Mouse (Mus musculus) liver, adult 2 months (tissue): ENCODE data around the gene Sar1b. TPM values are rescaled to one million over a fixed set of nuclear protein-coding genes. Genes with fewer than 3 reads are reported as not detected.

ENCODE experiments used
- DNase-seq: peaks from one replicate; pipeline ENCODE4 v3.0.0-alpha.2; 2011; ENCODE audit warnings: low read depth, low spot score; ENCODE audit errors: extremely low read depth
- H3K27ac ChIP-seq: fragments of 200-500 bp; replicated peaks from 2 replicates; pipeline ENCODE4 v1.5.1; 2012; ENCODE audit warnings: low read depth, mild to moderate bottlenecking, control low read depth, inconsistent platforms, low read length; ENCODE audit not compliant: insufficient read depth
- H3K27me3 ChIP-seq: fragments of 200-500 bp; 2 replicates; pipeline ENCODE4 v1.6.1; 2012; ENCODE audit warnings: mild to moderate bottlenecking, moderate library complexity, low read length, inconsistent platforms; ENCODE audit not compliant: control insufficient read depth, insufficient read depth
- H3K36me3 ChIP-seq: fragments of 200-500 bp; 2 replicates; pipeline ENCODE4 v1.6.1; 2012; ENCODE audit warnings: low read length, inconsistent platforms; ENCODE audit not compliant: control insufficient read depth, insufficient read depth
- H3K4me1 ChIP-seq: fragments of 200-500 bp; 2 replicates; pipeline ENCODE4 v1.6.1; 2011; ENCODE audit warnings: low read length; ENCODE audit not compliant: control insufficient read depth, insufficient read depth
- H3K4me3 ChIP-seq: fragments of 200-500 bp; 2 replicates; pipeline ENCODE4 v1.5.1; 2011; ENCODE audit warnings: low read depth, mild to moderate bottlenecking, control low read depth, low read length, moderate library complexity; ENCODE audit not compliant: insufficient read depth
- H3K79me2 ChIP-seq: fragments of 200-500 bp; 2 replicates; pipeline ENCODE4 v1.6.1; 2012; ENCODE audit warnings: inconsistent platforms, mild to moderate bottlenecking, low read length, moderate library complexity; ENCODE audit not compliant: control insufficient read depth, insufficient read depth
- H3K9ac ChIP-seq: fragments of 200-500 bp; 2 replicates; pipeline ENCODE4 v1.6.1; 2012; ENCODE audit warnings: low read depth, mild to moderate bottlenecking, control low read depth, inconsistent platforms, low read length
- CTCF ChIP-seq: fragments of 200-500 bp; IDR thresholded peaks from 2 replicates; pipeline ENCODE4 v1.5.1; 2011; ENCODE audit warnings: low read depth, low read length, control low read depth
- POLR2A ChIP-seq: fragments of 200-500 bp; IDR thresholded peaks from 2 replicates; pipeline ENCODE4 v1.6.1; 2011; ENCODE audit warnings: low read length, control low read depth; ENCODE audit not compliant: insufficient read depth; ENCODE audit errors: extremely low read depth
- WGBS: fragments of 180-500 bp; shearing (Covaris S2); methylation state at CpG from one replicate; pipeline ENCODE4 v1.1.7; 2018; 5-methylcytosine and 5-hydroxymethylcytosine counted together
- polyA plus RNA-seq: library from polyadenylated mRNA; depleted of rRNA; stranded (reverse); fragments of >200 nt; gene quantifications from 2 replicates; pipeline ENCODE4 v1.2.3, GENCODE M21; 2012; rRNA removed
- total RNA-seq: library from RNA; depleted of rRNA; stranded (reverse); fragments of >200 nt; gene quantifications from 2 replicates; pipeline ENCODE4 v1.2.3, GENCODE M21; 2014; rRNA removed

Gene Sar1b
- total and polyA plus RNA-seq, 2 experiments, result 61.0 to 370 TPM

DNA sequence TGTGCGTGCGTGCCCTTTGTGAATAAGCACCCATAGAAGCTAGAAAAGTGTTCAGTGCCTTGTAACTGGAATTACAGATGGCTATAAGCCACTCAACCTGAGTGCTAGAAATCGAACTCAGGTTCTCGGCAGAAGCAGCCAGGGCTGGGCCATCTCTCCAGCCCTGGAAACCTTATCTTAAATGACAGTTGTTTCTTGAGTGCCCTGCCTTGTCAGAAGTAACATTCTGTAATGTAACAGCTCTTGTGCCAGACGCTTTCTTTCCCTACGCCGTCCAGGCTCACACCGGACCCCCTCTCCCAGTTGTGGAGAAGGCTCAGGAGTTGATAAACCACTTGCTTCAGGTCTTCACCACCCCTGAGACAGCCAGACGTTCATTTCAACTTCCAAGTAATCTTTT is 77.2 kb downstream of the Sar1b start:
- Histone ChIP-seq H3K4me1 (no peaks in the 10 kb centered on the region), H3K4me3 (no peak overlapping the region), H3K9ac (no peak overlapping the region), H3K79me2 (no peaks in the 10 kb centered on the region), H3K27ac (no peak overlapping the region), H3K36me3 (peaks cover 10% of the 10 kb centered on the region), H3K27me3 (no peaks in the 10 kb centered on the region)
- no peak for DNase-seq
- 87% methylated on average over 9 of the region's 9 CpGs for WGBS
- no peak for TF ChIP-seq POLR2A
- no peak for TF ChIP-seq CTCF

DNA sequence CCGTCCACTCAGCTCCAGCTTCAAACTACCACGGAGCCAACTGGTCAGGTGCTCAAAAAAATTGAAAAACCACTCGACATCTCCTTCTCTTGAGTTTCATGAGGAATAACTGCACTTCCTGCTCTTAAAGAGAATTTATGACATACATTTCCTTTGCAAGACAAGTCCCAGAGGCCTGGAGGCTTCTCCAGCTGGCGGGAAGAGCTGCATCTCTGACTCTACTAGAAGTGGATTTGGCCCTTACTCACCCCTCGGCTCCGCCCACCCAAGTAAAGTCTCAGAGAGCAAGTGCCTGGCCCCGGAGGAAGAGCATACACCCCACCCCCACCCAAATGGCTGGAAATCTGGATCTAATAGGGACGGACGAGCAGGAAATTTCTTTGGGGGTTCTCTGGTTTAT is 77.7 kb downstream of the Sar1b start:
- H3K4me1 ChIP-seq, result no peaks in the 10 kb centered on the region
- H3K36me3 ChIP-seq, result peaks cover 12% of the 10 kb centered on the region
- DNase-seq, result no peak
- H3K27ac ChIP-seq, result no peak overlapping the region
- H3K9ac ChIP-seq, result no peak overlapping the region
- H3K79me2 ChIP-seq, result no peaks in the 10 kb centered on the region; the same call in 1 of the 2 replicates
- WGBS, result 73% methylated on average over 9 of the region's 9 CpGs
- H3K27me3 ChIP-seq, result no peaks in the 10 kb centered on the region
- no peak overlapping the region for H3K4me3 ChIP-seq
- TF ChIP-seq CTCF (no peak), POLR2A (no peak)

Other genes starting within 250 kb of the Sar1b start
- gene Phykpl, start 178.9 kb upstream of the Sar1b start, total RNA-seq, result 12.7 and 16.5 TPM in 2 replicates
- 19.6 and 23.7 TPM in 2 replicates for gene Phykpl, start 178.9 kb upstream of the Sar1b start, polyA plus RNA-seq
- gene Hnrnpab, start 156.8 kb upstream of the Sar1b start, total RNA-seq, result 96.9 and 104 TPM in 2 replicates
- gene Hnrnpab, start 156.8 kb upstream of the Sar1b start, polyA plus RNA-seq, result 103 and 105 TPM in 2 replicates
- 26.4 and 29.4 TPM in 2 replicates for gene Nhp2, start 144.0 kb upstream of the Sar1b start, total RNA-seq
- gene Nhp2, start 144.0 kb upstream of the Sar1b start, polyA plus RNA-seq, result 31.4 and 33.8 TPM in 2 replicates
- gene Rmnd5b, start 127.8 kb upstream of the Sar1b start, total RNA-seq, result 8.9 and 10.3 TPM in 2 replicates
- 44.9 and 46.6 TPM in 2 replicates for gene Rmnd5b, start 127.8 kb upstream of the Sar1b start, polyA plus RNA-seq
- gene N4bp3, start 112.8 kb upstream of the Sar1b start, total RNA-seq, result 1.6 and 2.4 TPM in 2 replicates
- gene N4bp3, start 112.8 kb upstream of the Sar1b start, polyA plus RNA-seq, result 5.7 and 6.4 TPM in 2 replicates
- 1.3 and 1.7 TPM in 2 replicates for gene D930048N14Rik, start 112.7 kb upstream of the Sar1b start, total RNA-seq
- gene D930048N14Rik, start 112.7 kb upstream of the Sar1b start, polyA plus RNA-seq, result 10.3 and 10.9 TPM in 2 replicates
- 30.5 and 32.2 TPM in 2 replicates for gene 0610009B22Rik, start 74.8 kb upstream of the Sar1b start, total RNA-seq
- gene 0610009B22Rik, start 74.8 kb upstream of the Sar1b start, polyA plus RNA-seq, result 17.7 and 21.6 TPM in 2 replicates
- gene Sec24a, start 53 bp upstream of the Sar1b start, total RNA-seq, result 45.1 and 51.1 TPM in 2 replicates
- gene Sec24a, start 53 bp upstream of the Sar1b start, polyA plus RNA-seq, result 30.6 and 35.3 TPM in 2 replicates
- 2.7 and 3.7 TPM in 2 replicates for gene Jade2, start 94.0 kb downstream of the Sar1b start, total RNA-seq
- gene Jade2, start 94.0 kb downstream of the Sar1b start, polyA plus RNA-seq, result 3.6 and 4.1 TPM in 2 replicates
- 11.5 and 12.6 TPM in 2 replicates for gene Cdkn2aipnl, start 204.0 kb downstream of the Sar1b start, total RNA-seq
- gene Cdkn2aipnl, start 204.0 kb downstream of the Sar1b start, polyA plus RNA-seq, result 7.5 and 9.4 TPM in 2 replicates
- gene Ube2b, start 237.1 kb downstream of the Sar1b start, total RNA-seq, result 107 and 110 TPM in 2 replicates
- gene Ube2b, start 237.1 kb downstream of the Sar1b start, polyA plus RNA-seq, result 36.4 and 50.2 TPM in 2 replicates
- 0.20 and 1.7 TPM in 2 replicates for gene Cdkl3, start 240.5 kb downstream of the Sar1b start, total RNA-seq
- 0.05 and 0.11 TPM in 2 replicates for gene Cdkl3, start 240.5 kb downstream of the Sar1b start, polyA plus RNA-seq